In the genomic region with DNA sequence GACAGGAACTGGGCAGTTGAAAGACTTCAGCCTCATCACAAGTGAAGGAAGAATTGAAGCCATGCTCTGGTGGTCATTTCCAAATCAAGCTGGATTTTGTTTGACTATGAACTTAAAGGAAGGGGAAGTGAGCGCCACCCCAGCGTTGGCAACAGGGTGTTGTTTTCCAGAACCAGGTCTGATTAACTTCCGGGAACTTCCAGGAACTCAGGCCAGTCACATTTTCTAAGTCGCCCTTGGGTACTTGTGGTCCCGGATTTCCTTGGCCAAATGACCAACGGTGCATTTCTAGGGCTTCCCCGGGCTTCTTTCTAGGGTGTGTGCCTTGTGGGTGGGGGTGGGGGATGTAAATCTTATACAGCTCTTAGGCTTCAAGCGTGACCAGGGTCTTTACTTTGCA, we compare ENCODE assay signal across 24 mouse cellular contexts.
DNase-seq lines count a peak whose midpoint lies in the region; ATAC-seq and TF ChIP-seq lines count a peak whose summit lies in the region.
"Had no signal": no experiment of that assay in that cellular context is flagged by ENCODE, and none has a peak within 500 bp of the region (broad histone marks: within the 10 kb centered on the region; RNA-seq: fewer than 3 reads in every experiment).

No protein-coding gene starts in this region.

- no peak overlapping the region for H3K9ac ChIP-seq in lung, postnatal 0 days (replicated peaks; ENCODE audit: low read depth)
- no peak overlapping the region for H3K9ac ChIP-seq in heart, embryonic 14.5 days (ENCODE audit: low read length)
- H3K9ac ChIP-seq: embryonic facial prominence, embryonic 13.5 days; forebrain, embryonic 12.5 days; intestine, embryonic 15.5 days; limb, embryonic 15.5 days; liver, embryonic 15.5 days; stomach, embryonic 15.5 days had no signal

- peak; percentile 7 to 34 for DNase-seq in heart, adult 9 months (ENCODE audit: low spot score in 2 of 2)
- no peak for DNase-seq in heart, postnatal 4 days
- peak; percentile 21 for DNase-seq in lung, postnatal 0 days (ENCODE audit: low spot score)
- no peak for DNase-seq in lung, postnatal 4 days
- DNase-seq in adrenal gland, postnatal 36 days, result no peak
- DNase-seq: adrenal gland, adult 2 months; cerebellum, adult 18-20 months; cerebellum, postnatal 25 days; right cerebral cortex, postnatal 4 days; thymus, adult 18-20 months; thymus, postnatal 36 days had no signal

- no peak overlapping the region for H3K4me3 ChIP-seq in lung, postnatal 0 days (ENCODE audit: low read depth, low read length)
- H3K4me3 ChIP-seq in heart, embryonic 14.5 days (ENCODE audit: control insufficient read depth in 1 of 2, insufficient read depth in 1 of 2, low read depth in 1 of 2, low read length in 2 of 2), result no peak overlapping the region
- H3K4me3 ChIP-seq: embryonic facial prominence, embryonic 13.5 days; erythroblast, embryonic 14.5 days; forebrain, embryonic 12.5 days; hindbrain, embryonic 10.5 days; intestine, embryonic 15.5 days; left cerebral cortex, adult 2 months; limb, embryonic 15.5 days; liver, embryonic 15.5 days; stomach, embryonic 15.5 days had no signal

- H3K36me3 ChIP-seq in lung, postnatal 0 days (ENCODE audit: insufficient read depth, low read length), result no peaks in the 10 kb centered on the region
- no peaks in the 10 kb centered on the region for H3K36me3 ChIP-seq in heart, embryonic 14.5 days (ENCODE audit: control insufficient read depth, insufficient read depth, low read length)
- H3K36me3 ChIP-seq: embryonic facial prominence, embryonic 13.5 days; forebrain, embryonic 12.5 days; hindbrain, embryonic 10.5 days; intestine, embryonic 15.5 days; limb, embryonic 15.5 days; liver, embryonic 15.5 days; stomach, embryonic 15.5 days had no signal

- peaks cover 4% of the 10 kb centered on the region; the same call in 1 of the 2 replicates for H3K4me1 ChIP-seq in lung, postnatal 0 days (ENCODE audit: insufficient read depth, low read depth, low read length)
- peaks cover 12 to 32% of the 10 kb centered on the region in 2 experiments for H3K4me1 ChIP-seq in heart, embryonic 14.5 days (ENCODE audit: control insufficient read depth in 2 of 2, insufficient read depth in 2 of 2, low read length in 2 of 2)
- H3K4me1 ChIP-seq: liver, embryonic 15.5 days had no signal

- H3K27me3 ChIP-seq in lung, postnatal 0 days (replicated peaks; ENCODE audit: insufficient read depth, low read length), result no peaks in the 10 kb centered on the region
- no peaks in the 10 kb centered on the region for H3K27me3 ChIP-seq in heart, embryonic 14.5 days (ENCODE audit: control insufficient read depth, insufficient read depth, low read length)
- H3K27me3 ChIP-seq: embryonic facial prominence, embryonic 13.5 days; forebrain, embryonic 12.5 days; intestine, embryonic 15.5 days; limb, embryonic 15.5 days; liver, embryonic 15.5 days; stomach, embryonic 15.5 days had no signal

- no peaks in the 10 kb centered on the region for H3K9me3 ChIP-seq in lung, postnatal 0 days (ENCODE audit: low read length)
- H3K9me3 ChIP-seq in heart, embryonic 14.5 days (ENCODE audit: control insufficient read depth, low read length), result no peaks in the 10 kb centered on the region
- H3K9me3 ChIP-seq: embryonic facial prominence, embryonic 13.5 days; forebrain, embryonic 12.5 days; hindbrain, embryonic 10.5 days; intestine, embryonic 15.5 days; limb, embryonic 15.5 days; liver, embryonic 15.5 days; stomach, embryonic 15.5 days had no signal

- peak; percentile 81 for TF ChIP-seq EP300 in lung, postnatal 0 days (IDR thresholded peaks at IDR 0.05)

- WGBS in lung, postnatal 0 days, result 77% methylated on average over 8 of the region's 8 CpGs
- WGBS in heart, embryonic 14.5 days, result 77% methylated on average over 8 of the region's 8 CpGs

- ATAC-seq in lung, postnatal 0 days, result no peak
- no peak for ATAC-seq in heart, embryonic 14.5 days (ENCODE audit: insufficient number of reproducible peaks, insufficient read depth, low FRiP score, low read depth)
- no peak for ATAC-seq in megakaryocyte-erythroid progenitor cell, adult 5-6 weeks (replicated peaks; ENCODE audit: low FRiP score, low TSS enrichment, poor library complexity, severe bottlenecking)
- ATAC-seq: hindbrain, embryonic 16.5 days; intestine, embryonic 15.5 days had no signal

- TF ChIP-seq CTCF in lung, postnatal 0 days (IDR thresholded peaks at IDR 0.05), result no peak

- no peak overlapping the region for H3K4me2 ChIP-seq in lung, postnatal 0 days (replicated peaks; ENCODE audit: low read depth, low read length)
- H3K4me2 ChIP-seq in heart, embryonic 14.5 days (ENCODE audit: low read length), result no peak overlapping the region
- H3K4me2 ChIP-seq: embryonic facial prominence, embryonic 13.5 days; forebrain, embryonic 12.5 days; intestine, embryonic 15.5 days; limb, embryonic 15.5 days; liver, embryonic 15.5 days; midbrain, embryonic 11.5 days; stomach, embryonic 15.5 days had no signal

- H3K27ac ChIP-seq in lung, postnatal 0 days (ENCODE audit: low read length), result no peak overlapping the region
- peak overlapping the region; percentile 1 to 27; a peak in 1 of 4 replicates for H3K27ac ChIP-seq in heart, embryonic 14.5 days (replicated peaks in 1 of 2; ENCODE audit: control insufficient read depth in 1 of 2, insufficient read depth in 1 of 2, low read depth in 2 of 2, low read length in 2 of 2)
- H3K27ac ChIP-seq: embryonic facial prominence, embryonic 13.5 days; forebrain, embryonic 12.5 days; hindbrain, embryonic 10.5 days; intestine, embryonic 15.5 days; left cerebral cortex, adult 2 months; limb, embryonic 15.5 days; liver, embryonic 15.5 days; stomach, embryonic 15.5 days had no signal

Comparison
In these comparisons a context has a peak if more than half of its experiments do, and no peak if none do; other contexts are left out.
1. DNase-seq: peak in heart, adult 9 months (2 of 2) and lung, postnatal 0 days (single experiment); none in heart, postnatal 4 days (single experiment), lung, postnatal 4 days (0 of 2) and adrenal gland, postnatal 36 days (0 of 2).